Mouse (Mus musculus): ENCODE measurements at regions not wholly inside any gene's neighbourhood (a gene's known extent, or its start where the extent isn't known, plus 50 kb on each side); places are given as distances from the start of the nearest gene placed in this dataset.

GRCm38 (mm10) chr2:51566554-51567246, 60.6 kb upstream of the Tas2r134 start:
- DNase-seq (ENCODE audit: low read depth, low spot score), result no peak

GRCm38 (mm10) chr2:51563881-51564280, 63.4 kb upstream of the Tas2r134 start:
- no peak for DNase-seq (ENCODE audit: low read depth, low spot score)

GRCm38 (mm10) chr2:51563240-51563639, 64.1 kb upstream of the Tas2r134 start:
- no peak for DNase-seq (ENCODE audit: low read depth, low spot score)

- DNase-seq (ENCODE audit: low read depth, low spot score), result no peak
These were observed 76.4 kb upstream of the Tas2r134 start for GRCm38 (mm10) chr2:51550863-51551262.

- DNase-seq (ENCODE audit: low read depth, low spot score), result no peak
These were observed 78.2 kb upstream of the Tas2r134 start for GRCm38 (mm10) chr2:51549125-51549524.

GRCm38 (mm10) chr2:51546181-51546580, 81.1 kb upstream of the Tas2r134 start:
- peak; percentile 77 for DNase-seq (ENCODE audit: low read depth, low spot score)

- DNase-seq (ENCODE audit: low read depth, low spot score), result no peak
These were observed 83.4 kb upstream of the Tas2r134 start for GRCm38 (mm10) chr2:51543949-51544348.

GRCm38 (mm10) chr2:51542272-51542671, 85.0 kb upstream of the Tas2r134 start:
- DNase-seq (ENCODE audit: low read depth, low spot score), result peak; percentile 44

- DNase-seq (ENCODE audit: low read depth, low spot score), result peak; percentile 36
These were observed 94.4 kb upstream of the Tas2r134 start for GRCm38 (mm10) chr2:51532709-51533414.

GRCm38 (mm10) chr2:51531106-51531839, 96.0 kb upstream of the Tas2r134 start:
- DNase-seq (ENCODE audit: low read depth, low spot score), result peak; percentile 89

- no peak for DNase-seq (ENCODE audit: low read depth, low spot score)
These were observed 104.5 kb upstream of the Tas2r134 start for GRCm38 (mm10) chr2:51522766-51523165.

- no peak for DNase-seq (ENCODE audit: low read depth, low spot score)
These were observed 117.9 kb upstream of the Tas2r134 start for GRCm38 (mm10) chr2:51509220-51510011.

GRCm38 (mm10) chr2:51497896-51498295, 129.4 kb upstream of the Tas2r134 start:
- no peak for DNase-seq (ENCODE audit: low read depth, low spot score)

GRCm38 (mm10) chr2:51473753-51474152, 153.6 kb upstream of the Tas2r134 start:
- DNase-seq (ENCODE audit: low read depth, low spot score), result peak; percentile 32

GRCm38 (mm10) chr2:51467027-51467694, 160.2 kb upstream of the Tas2r134 start:
- peak; percentile 94 for DNase-seq (ENCODE audit: low read depth, low spot score)

- DNase-seq (ENCODE audit: low read depth, low spot score), result no peak
These were observed 161.3 kb upstream of the Tas2r134 start for GRCm38 (mm10) chr2:51466003-51466402.

GRCm38 (mm10) chr2:51465576-51465975, 161.7 kb upstream of the Tas2r134 start:
- peak; percentile 27 for DNase-seq (ENCODE audit: low read depth, low spot score)

- no peak for DNase-seq (ENCODE audit: low read depth, low spot score)
These were observed 163.0 kb upstream of the Tas2r134 start for GRCm38 (mm10) chr2:51464356-51464755.

- no peak for DNase-seq (ENCODE audit: low read depth, low spot score)
These were observed 166.4 kb upstream of the Tas2r134 start for GRCm38 (mm10) chr2:51460896-51461295.

- DNase-seq (ENCODE audit: low read depth, low spot score), result peak; percentile 36
These were observed 167.8 kb upstream of the Tas2r134 start for GRCm38 (mm10) chr2:51459486-51459885.

- DNase-seq (ENCODE audit: low read depth, low spot score), result no peak
These were observed 169.6 kb upstream of the Tas2r134 start for GRCm38 (mm10) chr2:51457717-51458116.
